ENCODE assay signal across 33 mouse cellular contexts in genomic region chr7:25895162-25895561, GRCm38 (mm10). TPM values are rescaled to one million over a fixed set of nuclear protein-coding genes. Genes with fewer than 3 reads are reported as not detected.
DNase-seq lines count a peak whose midpoint lies in the region; ATAC-seq and TF ChIP-seq lines count a peak whose summit lies in the region.
"Had no signal": no experiment of that assay in that cellular context is flagged by ENCODE, and none has a peak within 500 bp of the region (broad histone marks: within the 10 kb centered on the region; RNA-seq: fewer than 3 reads in every experiment).

No protein-coding gene starts in this region.

- H3K4me3 ChIP-seq in kidney, embryonic 16.5 days (ENCODE audit: low read length), result no peak overlapping the region
- no peak overlapping the region for H3K4me3 ChIP-seq in gastrocnemius, adult 2 months
- H3K4me3 ChIP-seq: heart, embryonic 10.5 days; heart, embryonic 15.5 days; limb, embryonic 12.5 days; liver, embryonic 13.5 days had no signal

- no peak overlapping the region for H3K4me2 ChIP-seq in kidney, embryonic 16.5 days (replicated peaks; ENCODE audit: low read depth, low read length)
- H3K4me2 ChIP-seq: heart, embryonic 15.5 days; limb, embryonic 12.5 days; liver, embryonic 13.5 days had no signal

- no peaks in the 10 kb centered on the region for H3K36me3 ChIP-seq in kidney, embryonic 16.5 days (ENCODE audit: insufficient read depth, low read length)
- H3K36me3 ChIP-seq: heart, embryonic 10.5 days; heart, embryonic 15.5 days; limb, embryonic 12.5 days; liver, embryonic 13.5 days had no signal

- WGBS in kidney, embryonic 16.5 days, result 56% methylated on average over 1 of the region's 1 CpGs

- no peak overlapping the region for H3K27ac ChIP-seq in kidney, embryonic 16.5 days (ENCODE audit: low read length)
- no peak overlapping the region for H3K27ac ChIP-seq in gastrocnemius, adult 2 months
- H3K27ac ChIP-seq: heart, embryonic 10.5 days; heart, embryonic 15.5 days; limb, embryonic 12.5 days; liver, embryonic 13.5 days; macrophage had no signal

- intact Hi-C loops in gastrocnemius, adult 2 months (cut with DNase I), result no loop called here

- H3K9me3 ChIP-seq in kidney, embryonic 16.5 days (ENCODE audit: low read length), result no peaks in the 10 kb centered on the region; the same call in 1 of the 2 replicates
- H3K9me3 ChIP-seq: heart, embryonic 10.5 days; heart, embryonic 15.5 days; limb, embryonic 12.5 days; liver, embryonic 13.5 days had no signal

- no peaks in the 10 kb centered on the region for H3K4me1 ChIP-seq in kidney, embryonic 16.5 days (ENCODE audit: insufficient read depth, low read length)
- H3K4me1 ChIP-seq: heart, embryonic 10.5 days; heart, embryonic 15.5 days; limb, embryonic 12.5 days; liver, embryonic 13.5 days had no signal

- no peak for TF ChIP-seq CTCF in gastrocnemius, adult 2 months (IDR thresholded peaks at IDR 0.05)

- H3K9ac ChIP-seq in kidney, embryonic 16.5 days (replicated peaks; ENCODE audit: low read length), result no peak overlapping the region
- H3K9ac ChIP-seq: heart, embryonic 15.5 days; limb, embryonic 12.5 days; liver, embryonic 13.5 days had no signal

- peak; percentile 7 for DNase-seq in kidney, adult 18-20 months
- peak; percentile 20 to 27 for DNase-seq in adrenal gland, adult 18-20 months (ENCODE audit: low spot score in 2 of 2)
- DNase-seq in adrenal gland, postnatal 10 days, result peak; percentile 70
- peak; percentile 14 for DNase-seq in kidney, postnatal 10 days
- DNase-seq in gastrocnemius, adult 2 months, result no peak
- no peak for DNase-seq in MN1 (ENCODE audit: low spot score)
- DNase-seq: cerebellum, adult 11 months; cerebellum, adult 9-10 months; cerebellum, postnatal 36 days; gastrocnemius, postnatal 25 days; heart, adult 11 months; liver, embryonic 13.5 days; lung, adult 2 months; lung, postnatal 10 days; midbrain, embryonic 14.5 days; thymus, postnatal 4 days had no signal

- no peaks in the 10 kb centered on the region for H3K27me3 ChIP-seq in kidney, embryonic 16.5 days (ENCODE audit: insufficient read depth, low read length)
- H3K27me3 ChIP-seq: limb, embryonic 12.5 days; liver, embryonic 13.5 days had no signal

- ATAC-seq in kidney, embryonic 16.5 days (ENCODE audit: low FRiP score, low TSS enrichment), result no peak
- no peak for ATAC-seq in erythroblast, adult 5-6 weeks (replicated peaks; ENCODE audit: low FRiP score, poor library complexity, severe bottlenecking)
- ATAC-seq: forebrain, embryonic 14.5 days; hindbrain, embryonic 16.5 days had no signal

RNA-seq across cellular contexts. Expression of gene Cyp2b10, which starts 2.3 kb away (rescaled TPM):
- polyA plus RNA-seq in kidney, embryonic 16.5 days (2015; fragmentation: Nextera tagmentation; extraction: Ambion mirVana), result not detected in 2 replicates
- 10 to 100 TPM in 1 of 2 experiments, 1 to 10 TPM in 1; 8.3 to 26.8 TPM for total RNA-seq in adrenal gland, adult 18-20 months (2021)
- total RNA-seq in adrenal gland, postnatal 10 days (2021), result 10 to 100 TPM in 1 of 2 experiments, 1 to 10 TPM in 1; 1.4 to 12.6 TPM
- not detected for total RNA-seq in gastrocnemius, adult 2 months (2021)
- not detected in 2 replicates for total RNA-seq in erythroblast, adult 5-6 weeks (2015; ENCODE audit: low replicate concordance)
- total RNA-seq in erythroblast, adult 5-6 weeks (2017; ENCODE audit: low replicate concordance), result not detected in 2 replicates
- total RNA-seq: gastrocnemius, postnatal 25 days; layer of hippocampus, postnatal 10 days; megakaryocyte-erythroid progenitor cell, adult 5-6 weeks; MEL; monocyte, adult 5-6 weeks had no signal
- polyA plus RNA-seq: embryonic facial prominence, embryonic 11.5 days; forebrain, embryonic 14.5 days; heart, embryonic 10.5 days; heart, embryonic 15.5 days; hindbrain, embryonic 11.5 days; hindbrain, embryonic 16.5 days; intestine, embryonic 14.5 days; limb, embryonic 12.5 days; macrophage; midbrain, embryonic 14.5 days; neural tube, embryonic 14.5 days; stomach, embryonic 14.5 days had no signal

Comparison
In these comparisons a context has a peak if more than half of its experiments do, and no peak if none do; other contexts are left out.
1. DNase-seq: peak in kidney, adult 18-20 months (single experiment), adrenal gland, adult 18-20 months (2 of 2), adrenal gland, postnatal 10 days (single experiment) and kidney, postnatal 10 days (single experiment); none in gastrocnemius, adult 2 months (single experiment) and MN1 (single experiment).